Mouse (Mus musculus) stomach, postnatal 0 days (tissue): ENCODE results near the gene Isy1.

ENCODE experiments used
- CTCF ChIP-seq: IDR thresholded peaks from 2 replicates; pipeline ENCODE4 v1.5.1; 2016; ENCODE audit warnings: antibody characterized with exemption, low read depth, mild to moderate bottlenecking, moderate library complexity
- EP300 ChIP-seq: optimal IDR thresholded peaks from 2 replicates; pipeline ENCODE3; 2016; ENCODE audit warnings: antibody characterized with exemption

DNA sequence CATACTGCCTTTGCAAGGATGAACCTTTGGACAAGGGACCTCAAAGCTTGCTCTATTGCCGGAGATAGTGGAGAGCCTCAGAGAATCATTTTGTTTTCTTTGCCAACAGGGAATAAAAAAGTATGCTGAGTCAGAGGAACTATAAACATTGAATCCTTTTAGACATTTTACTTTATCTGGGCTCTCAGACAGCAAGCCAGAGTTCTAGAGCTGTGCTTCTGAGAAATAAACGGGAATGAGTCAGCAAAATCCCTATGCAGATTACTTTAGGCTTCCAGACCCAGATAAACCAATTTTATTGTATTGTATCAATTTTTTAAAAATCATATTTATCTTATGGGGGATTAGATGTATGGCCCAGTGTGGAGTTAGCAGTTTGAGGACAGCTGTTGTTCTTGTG, 28.7 kb upstream of the Isy1 start:
- no peak for TF ChIP-seq CTCF
- TF ChIP-seq EP300, result no peak
